Mouse (Mus musculus): ENCODE measurements at regions not wholly inside any gene's neighbourhood (a gene's known extent, or its start where the extent isn't known, plus 50 kb on each side); places are given as distances from the start of the nearest gene placed in this dataset.
"Not testable (repeated sequence)": the region's sequence is repeated elsewhere in the genome, so short reads cannot be mapped to it uniquely, and the experiment has no call there.

- DNase-seq (ENCODE audit: low spot score in 2 of 2), result no peak
These were observed 594.1 kb upstream of the Klhl29 start for GRCm38 (mm10) chr12:5969556-5969955.

DNA sequence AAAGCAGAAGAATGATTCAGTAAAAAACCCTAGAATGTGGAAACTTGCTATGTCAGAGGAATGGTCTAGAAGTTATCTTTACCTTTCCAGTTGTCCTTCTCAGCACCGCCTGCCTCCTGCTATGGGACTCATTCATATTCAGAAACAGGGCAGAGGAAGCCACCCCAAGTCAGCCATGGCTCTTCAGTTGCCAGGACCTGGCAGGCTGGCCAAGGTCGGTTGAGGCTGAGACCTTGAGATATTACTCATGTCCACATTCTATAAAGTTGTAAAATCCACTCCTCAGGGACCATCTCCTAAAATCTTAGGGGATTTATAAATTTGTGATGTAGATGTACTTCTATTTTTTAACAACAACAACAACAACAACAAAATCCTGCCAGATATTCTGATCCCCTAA, 580.7 kb upstream of the Klhl29 start:
- DNase-seq (ENCODE audit: low spot score in 2 of 2), result no peak

DNA sequence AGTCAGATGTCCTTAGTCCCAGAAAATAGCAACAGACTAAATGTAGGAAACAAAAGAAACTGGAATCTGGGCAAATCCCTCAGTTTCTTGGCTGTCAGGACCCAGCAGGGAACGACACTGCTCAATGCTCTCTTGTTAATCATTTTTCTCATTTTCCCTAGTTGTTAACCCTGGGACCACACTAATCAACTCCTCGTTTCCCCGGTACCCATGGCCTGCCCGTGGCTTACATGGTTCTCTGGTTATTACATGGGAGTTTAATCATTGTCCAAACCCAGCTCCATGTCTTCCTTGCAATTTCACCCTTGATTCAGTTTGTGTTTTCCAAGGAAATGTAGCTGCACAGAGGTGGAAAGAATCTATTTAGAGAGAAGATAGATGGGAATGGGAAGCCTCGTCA, 580.1 kb upstream of the Klhl29 start:
- DNase-seq (ENCODE audit: low spot score in 2 of 2), result no peak

GRCm38 (mm10) chr12:5943346-5943925, 568.0 kb upstream of the Klhl29 start:
- DNase-seq (ENCODE audit: low spot score in 2 of 2), result no peak

DNA sequence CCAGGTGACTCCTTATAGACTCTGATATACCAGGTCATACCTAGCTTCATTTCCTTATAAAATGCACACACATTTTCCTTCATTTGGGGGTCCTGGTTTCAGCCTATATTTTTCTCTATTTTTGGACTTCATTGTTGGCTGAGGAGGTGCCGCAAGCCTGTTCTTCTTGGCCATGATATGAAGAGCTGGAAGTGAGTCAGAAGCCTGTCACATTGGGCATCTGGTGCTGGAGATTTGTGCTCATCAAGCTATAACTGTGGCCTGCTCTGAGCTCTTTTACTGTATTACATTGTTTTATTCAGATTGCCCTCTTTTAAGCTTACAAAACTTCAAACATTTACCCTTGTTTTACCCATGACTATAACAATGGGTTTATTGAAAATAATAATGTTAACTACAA, 545.8 kb upstream of the Klhl29 start:
- no peak for DNase-seq (ENCODE audit: low spot score in 2 of 2)

GRCm38 (mm10) chr12:5918030-5918429, 542.5 kb upstream of the Klhl29 start:
- DNase-seq (ENCODE audit: low spot score in 2 of 2), result no peak

- no peak for DNase-seq (ENCODE audit: low spot score in 2 of 2)
These were observed 530.8 kb upstream of the Klhl29 start for GRCm38 (mm10) chr12:5906251-5906650.

DNA sequence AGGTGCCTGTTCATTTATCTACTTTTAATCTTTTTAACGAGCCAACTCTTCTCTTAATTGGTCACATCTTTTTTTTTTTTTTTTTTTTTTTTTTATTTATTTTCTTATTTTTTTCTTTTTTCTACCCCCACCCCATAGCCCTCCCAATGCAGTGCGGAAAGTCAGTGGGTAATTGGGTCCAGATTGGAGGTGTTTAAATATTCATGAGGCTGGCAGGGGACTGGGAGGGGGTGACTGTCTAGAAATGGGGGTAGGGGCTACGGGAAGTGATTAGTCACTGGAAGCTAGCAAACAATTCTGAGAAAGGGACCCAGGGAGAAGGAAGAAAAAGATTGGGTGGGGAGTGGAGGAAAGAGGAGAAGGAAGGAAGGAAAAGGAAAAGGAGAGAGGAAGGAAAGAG, 516.3 kb upstream of the Klhl29 start:
- not testable (repeated sequence) for DNase-seq (ENCODE audit: low spot score in 2 of 2)

DNA sequence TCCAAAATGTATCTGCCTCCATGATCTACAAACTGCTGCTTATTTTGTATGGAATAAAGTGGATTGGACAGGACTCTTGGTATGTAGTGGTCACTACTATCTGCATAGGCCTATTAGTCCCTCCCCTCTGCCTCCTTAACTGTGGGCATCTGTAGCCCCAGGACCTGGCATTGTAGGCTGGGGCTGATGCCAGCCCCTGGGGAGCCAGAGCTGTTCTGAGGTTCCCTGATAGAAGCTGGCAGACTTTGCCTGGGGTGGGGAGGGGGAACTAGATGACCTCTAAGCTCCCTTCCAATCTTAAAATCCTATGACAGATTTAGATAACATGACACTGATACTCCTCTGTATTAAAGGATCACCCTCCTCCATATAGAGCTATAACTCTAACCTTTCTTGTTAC, 491.2 kb upstream of the Klhl29 start:
- no peak for DNase-seq (ENCODE audit: low spot score in 2 of 2)

DNA sequence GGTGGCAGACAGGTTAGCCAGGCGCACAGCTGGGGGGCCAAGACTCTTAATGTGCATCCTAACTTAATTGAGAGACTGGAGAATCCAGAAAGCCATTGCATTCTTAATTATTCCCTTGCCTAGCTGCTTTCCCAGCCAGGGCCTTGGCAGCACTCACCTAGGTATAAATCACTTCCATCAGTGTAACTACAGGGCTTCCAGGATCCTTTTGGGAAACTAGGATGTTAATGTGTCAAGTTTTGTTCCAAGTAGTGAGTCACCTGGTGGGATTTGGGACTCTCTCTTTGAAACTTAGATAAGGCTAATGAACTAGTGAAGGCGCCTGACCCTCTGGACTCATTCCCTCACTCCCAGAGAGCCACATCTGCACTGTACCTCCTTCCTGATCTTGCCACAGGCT, 484.3 kb upstream of the Klhl29 start:
- DNase-seq (ENCODE audit: low spot score in 2 of 2), result peak in 1 of 2 experiments; percentile 9

DNA sequence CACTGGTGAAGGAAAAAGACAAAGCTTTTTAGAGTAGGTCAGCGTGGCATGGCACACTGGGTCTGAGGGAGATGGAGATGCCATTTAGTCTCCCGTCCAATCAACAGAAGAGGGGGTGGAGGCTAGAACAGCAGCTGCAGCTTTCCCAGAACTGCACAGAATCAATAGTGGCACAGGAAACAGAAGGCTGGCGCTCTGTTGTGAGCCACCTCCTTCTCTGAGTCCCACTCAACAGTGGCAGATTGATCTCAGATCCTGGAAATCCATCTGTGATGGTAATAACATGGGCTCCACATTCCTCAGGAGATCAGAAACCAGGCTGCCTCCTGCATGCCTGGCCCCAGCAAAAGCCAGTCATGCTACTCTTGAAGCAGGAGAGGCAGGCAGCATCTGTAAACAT, 480.9 kb upstream of the Klhl29 start:
- no peak for DNase-seq (ENCODE audit: low spot score in 2 of 2)

DNA sequence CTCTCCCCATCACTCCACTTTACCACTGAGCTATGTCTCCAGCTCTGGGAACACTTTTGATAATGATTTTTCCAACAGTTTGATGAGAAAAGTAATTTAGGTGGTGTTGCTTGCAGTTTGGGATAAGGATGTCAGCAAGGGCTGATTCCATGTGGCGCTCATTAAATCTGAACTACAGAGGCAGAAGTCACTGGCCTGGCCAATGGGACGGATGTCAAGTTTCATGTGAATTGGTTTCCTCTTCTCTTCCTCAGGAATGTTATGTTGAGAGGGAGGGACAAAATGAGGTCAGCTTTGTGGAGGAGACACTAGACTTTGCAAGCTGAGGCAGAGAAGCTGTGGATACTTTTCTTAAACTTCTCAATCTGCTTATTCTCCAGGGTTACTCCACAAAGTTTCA, 434.9 kb upstream of the Klhl29 start:
- DNase-seq (ENCODE audit: low spot score in 2 of 2), result no peak

- DNase-seq (ENCODE audit: low spot score in 2 of 2), result no peak
These were observed 434.5 kb upstream of the Klhl29 start for GRCm38 (mm10) chr12:5810009-5810408.

GRCm38 (mm10) chr12:5807996-5808886, 432.8 kb upstream of the Klhl29 start:
- no peak for DNase-seq (ENCODE audit: low spot score in 2 of 2)

- no peak for DNase-seq (ENCODE audit: low spot score in 2 of 2)
These were observed 430.2 kb upstream of the Klhl29 start for GRCm38 (mm10) chr12:5805731-5806130.

GRCm38 (mm10) chr12:5793051-5793450, 417.6 kb upstream of the Klhl29 start:
- peak; percentile 31 to 62 for DNase-seq (ENCODE audit: low spot score in 2 of 2)

DNA sequence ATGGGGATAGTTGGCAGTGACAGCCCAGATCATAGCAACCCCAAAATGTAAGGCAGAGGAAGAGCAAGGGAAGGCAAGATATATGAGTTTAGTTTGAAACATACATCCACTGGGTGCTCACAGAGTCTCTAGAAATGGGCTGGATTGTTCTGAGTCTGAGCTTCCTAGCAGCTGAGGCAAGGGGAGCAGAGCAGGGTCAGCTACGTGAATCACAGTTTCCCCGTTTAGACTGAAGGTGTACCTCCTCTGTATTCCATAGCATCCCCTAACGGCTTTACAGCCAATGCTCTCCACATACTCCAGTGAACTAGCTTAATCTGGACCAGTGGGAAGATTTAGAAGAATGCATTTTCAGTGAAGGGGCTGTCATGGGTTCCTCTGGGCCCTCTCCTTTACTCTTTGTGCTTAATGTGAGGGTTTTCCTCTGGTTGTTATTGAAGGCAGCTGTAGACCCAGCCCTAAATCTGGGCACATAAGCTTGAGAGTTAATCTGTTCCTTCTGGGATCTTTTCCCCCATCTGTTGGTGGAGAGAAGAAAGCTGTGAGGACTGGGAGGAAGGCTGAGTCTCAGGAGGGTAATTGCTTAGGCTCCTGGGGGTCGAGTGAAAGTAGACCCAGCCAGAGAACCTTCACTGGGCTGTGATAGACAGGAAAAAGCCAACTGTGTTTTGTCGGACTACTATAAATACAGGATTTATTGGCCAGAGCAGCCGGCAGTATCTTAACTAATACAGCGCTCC, 411.8 kb upstream of the Klhl29 start:
- no peak for DNase-seq (ENCODE audit: low spot score in 2 of 2)

DNA sequence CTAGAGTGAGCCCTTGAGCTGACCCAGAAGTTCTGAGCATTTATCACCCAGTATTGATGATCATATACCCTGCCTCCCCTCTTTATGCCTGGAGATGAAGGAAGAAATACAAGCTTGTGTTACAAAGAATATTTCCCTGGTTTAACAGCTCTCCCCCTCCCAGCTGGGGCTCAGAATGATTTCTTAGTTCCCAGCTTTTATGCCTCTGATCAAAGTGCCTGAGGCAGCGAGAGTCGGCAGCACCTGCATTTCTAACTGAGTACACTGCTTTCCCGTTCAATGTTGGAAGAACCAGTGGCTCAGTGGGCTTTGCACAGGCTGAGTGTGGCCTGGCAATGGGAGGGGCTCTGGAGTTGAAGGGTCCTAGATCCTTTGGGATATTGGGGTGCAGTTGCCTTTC, 405.8 kb upstream of the Klhl29 start:
- DNase-seq (ENCODE audit: low spot score in 2 of 2), result no peak

GRCm38 (mm10) chr12:5777556-5777955, 402.1 kb upstream of the Klhl29 start:
- no peak for DNase-seq (ENCODE audit: low spot score in 2 of 2)

DNA sequence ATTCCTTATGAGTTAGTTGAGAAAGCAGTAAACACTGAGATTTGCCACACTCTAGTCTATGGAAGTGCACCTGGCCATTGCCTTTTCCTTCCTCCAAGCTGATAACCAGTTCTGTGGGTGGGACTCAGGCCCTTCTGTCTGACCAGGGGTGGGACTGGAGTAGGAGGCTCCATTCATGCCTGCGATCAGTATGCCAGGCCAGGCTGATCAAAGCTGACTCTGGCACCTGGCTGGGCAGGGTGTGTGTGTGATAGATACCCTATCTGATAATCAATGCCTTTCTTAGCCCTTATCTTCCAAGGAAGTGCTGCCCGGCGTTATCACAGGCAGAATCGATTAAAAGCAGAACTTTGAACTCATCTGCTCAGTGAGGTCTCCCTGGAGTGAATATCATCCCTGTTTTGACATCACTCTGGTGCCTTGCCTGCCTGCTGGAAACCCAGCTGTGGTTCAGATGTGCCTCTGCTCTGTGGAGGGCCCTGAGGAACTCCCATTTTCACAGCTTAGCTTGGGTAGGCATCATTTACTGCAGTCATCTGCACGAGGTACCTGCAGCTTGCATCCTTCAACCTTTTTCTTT, 396.0 kb upstream of the Klhl29 start:
- no peak for DNase-seq (ENCODE audit: low spot score in 2 of 2)

DNA sequence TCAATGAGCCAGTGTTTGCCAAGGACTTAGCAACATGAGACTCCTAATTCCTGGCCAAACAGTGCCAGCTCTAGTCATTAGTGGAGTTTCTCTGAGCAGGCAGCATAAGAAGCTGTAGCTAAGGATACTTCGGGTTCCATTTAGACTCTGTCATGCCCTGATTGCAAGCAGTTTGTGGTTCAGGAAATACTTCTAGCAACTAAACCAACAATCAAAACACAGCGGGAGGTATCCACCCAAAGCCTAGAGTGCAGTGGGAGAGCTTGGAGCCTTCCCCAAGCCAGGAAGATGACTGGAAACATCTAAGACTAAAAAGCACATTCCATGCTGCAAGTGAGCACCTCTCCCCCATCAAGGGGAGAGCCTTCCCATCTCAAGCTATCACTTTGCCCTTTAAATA, 395.0 kb upstream of the Klhl29 start:
- no peak for DNase-seq (ENCODE audit: low spot score in 2 of 2)
